Mouse (Mus musculus): Measurements from ENCODE around the gene 1600015I10Rik. TPM values are rescaled to one million over a fixed set of nuclear protein-coding genes. Genes with fewer than 3 reads are reported as not detected.
"Not testable (repeated sequence)": the region's sequence is repeated elsewhere in the genome, so short reads cannot be mapped to it uniquely, and the experiment has no call there.

The 1600015I10Rik gene
- total and polyA plus RNA-seq, 3 experiments: not detected

DNA sequence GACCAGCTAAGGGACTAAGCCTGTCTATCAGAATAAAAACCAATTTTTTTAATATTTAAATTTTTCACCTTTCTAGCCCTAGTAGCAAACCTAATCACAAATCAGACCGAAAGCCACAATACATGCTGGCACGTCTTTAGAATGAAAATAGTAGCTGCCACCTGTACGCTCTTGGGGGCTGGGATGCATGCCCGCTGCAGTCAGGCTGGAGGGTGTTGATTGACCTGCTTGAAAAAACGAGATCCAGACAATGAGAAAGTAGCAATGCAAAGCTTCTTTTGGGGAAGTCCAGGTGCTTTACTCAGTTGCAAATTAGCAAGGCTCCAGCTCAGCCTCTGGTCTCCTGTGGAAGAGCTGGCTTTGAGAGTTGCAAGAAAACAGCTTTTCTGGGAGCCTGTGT is 32.7 kb upstream of the 1600015I10Rik start:
- H3K9me3 ChIP-seq (replicated peaks; ENCODE audit: insufficient read depth, low read length): no peaks in the 10 kb centered on the region
- peaks cover 0 to 9% of the 10 kb centered on the region in 2 experiments; a peak in 2 of 4 replicates for H3K36me3 ChIP-seq (ENCODE audit: control insufficient read depth in 1 of 2, insufficient read depth in 2 of 2, low read length in 2 of 2)
- no peaks in the 10 kb centered on the region for H3K79me2 ChIP-seq (ENCODE audit: control insufficient read depth, insufficient read depth, low read length, poor library complexity)
- TF ChIP-seq ZC3H11A (IDR thresholded peaks at IDR 0.05; ENCODE audit: low read depth, low read length) (no peak), KAT2A (conservative IDR thresholded peaks at IDR 0.05; ENCODE audit: low read depth, low read length) (no peak), POLR2A (IDR thresholded peaks at IDR 0.05; ENCODE audit: control insufficient read depth in 1 of 2, insufficient read depth in 1 of 2, low read depth in 1 of 2, low read length in 2 of 2, poor library complexity in 1 of 2) (no peak), TAL1 (IDR thresholded peaks at IDR 0.05; ENCODE audit: low read length) (no peak), TBP (IDR thresholded peaks at IDR 0.05; ENCODE audit: low read depth, low read length) (no peak), UBTF (IDR thresholded peaks at IDR 0.05; ENCODE audit: borderline replicate concordance, insufficient read depth, low read depth, low read length) (no peak), POLR2AphosphoS5 (IDR thresholded peaks at IDR 0.05; ENCODE audit: borderline replicate concordance, low read depth, low read length) (no peak), ZMIZ1 (IDR thresholded peaks at IDR 0.05; ENCODE audit: low read depth, low read length) (no peak), MAZ (IDR thresholded peaks at IDR 0.05; ENCODE audit: low read depth, low read length) (no peak), RAD21 (IDR thresholded peaks at IDR 0.05; ENCODE audit: low read depth, low read length) (no peak), CHD1 (IDR thresholded peaks at IDR 0.05; ENCODE audit: low read depth, low read length) (no peak), CHD2 (IDR thresholded peaks at IDR 0.05; ENCODE audit: low read length) (no peak), TCF12 (IDR thresholded peaks at IDR 0.05; ENCODE audit: low read depth, low read length) (no peak), ZNF384 (IDR thresholded peaks at IDR 0.05; ENCODE audit: low read depth, low read length) (no peak), NELFE (IDR thresholded peaks at IDR 0.05; ENCODE audit: low read depth, low read length) (no peak)
- H3K4me3 ChIP-seq (ENCODE audit: control insufficient read depth in 1 of 2, insufficient read depth in 1 of 2, low read depth in 2 of 2, low read length in 2 of 2): no peak overlapping the region
- DNase-seq (ENCODE audit: low read depth, low spot score): no peak
- peaks cover 0 to 10% of the 10 kb centered on the region in 2 experiments; a peak in 3 of 4 replicates for H3K4me1 ChIP-seq (ENCODE audit: control insufficient read depth in 1 of 2, insufficient read depth in 2 of 2, low read length in 2 of 2)
- no peak overlapping the region for H3K27ac ChIP-seq (ENCODE audit: control insufficient read depth, low read depth, low read length)
- no peaks in the 10 kb centered on the region for H3K27me3 ChIP-seq (ENCODE audit: control insufficient read depth in 1 of 2, insufficient read depth in 2 of 2, low read length in 2 of 2)
- H3K9ac ChIP-seq (ENCODE audit: control insufficient read depth, low read depth, low read length, poor library complexity, severe bottlenecking): no peak overlapping the region

DNA sequence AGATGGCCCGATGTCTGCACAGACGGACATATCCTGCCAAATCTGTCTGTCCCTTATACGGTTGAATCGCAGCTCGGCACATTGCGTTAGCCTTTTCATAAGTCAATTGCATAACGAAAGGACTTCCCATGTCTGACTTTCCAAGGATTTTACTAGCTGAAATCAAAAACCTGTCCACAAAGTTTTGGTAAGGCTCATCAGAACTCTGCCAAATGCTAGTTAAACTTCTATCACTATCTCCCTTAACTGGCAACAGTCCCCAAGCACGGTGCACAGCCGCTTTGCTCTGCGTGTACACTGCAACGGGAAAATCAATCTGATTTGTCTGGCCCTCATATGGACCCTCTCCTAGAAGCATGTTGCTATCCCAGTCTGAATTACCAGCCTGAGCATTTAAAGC is 28.4 kb upstream of the 1600015I10Rik start:
- not testable (repeated sequence) for H3K4me3 ChIP-seq (ENCODE audit: control insufficient read depth in 1 of 2, insufficient read depth in 1 of 2, low read depth in 2 of 2, low read length in 2 of 2); H3K4me1 ChIP-seq (ENCODE audit: control insufficient read depth in 1 of 2, insufficient read depth in 2 of 2, low read length in 2 of 2); H3K27ac ChIP-seq (ENCODE audit: control insufficient read depth, low read depth, low read length); DNase-seq (ENCODE audit: low read depth, low spot score); H3K79me2 ChIP-seq (ENCODE audit: control insufficient read depth, insufficient read depth, low read length, poor library complexity); H3K9me3 ChIP-seq (replicated peaks; ENCODE audit: insufficient read depth, low read length); H3K27me3 ChIP-seq (ENCODE audit: control insufficient read depth in 1 of 2, insufficient read depth in 2 of 2, low read length in 2 of 2); H3K36me3 ChIP-seq (ENCODE audit: control insufficient read depth in 1 of 2, insufficient read depth in 2 of 2, low read length in 2 of 2); H3K9ac ChIP-seq (ENCODE audit: control insufficient read depth, low read depth, low read length, poor library complexity, severe bottlenecking)
